Mouse (Mus musculus) urinary bladder, postnatal 14 days (tissue): ENCODE measurements around the gene BC037034.

Source experiments
- DNase-seq: peaks from one replicate; pipeline ENCODE4 v3.0.0; 2021; ENCODE audit warnings: low spot score

The BC037034 gene

GRCm38 (mm10) chr5:138262001-138262400 is 1.8 kb downstream of the BC037034 start:
- no peak for DNase-seq

GRCm38 (mm10) chr5:138260834-138261233 is 3.0 kb downstream of the BC037034 start:
- DNase-seq: no peak

GRCm38 (mm10) chr5:138260051-138260450 is 3.8 kb downstream of the BC037034 start:
- no peak for DNase-seq

GRCm38 (mm10) chr5:138258993-138259392 is 4.8 kb downstream of the BC037034 start:
- DNase-seq: no peak

GRCm38 (mm10) chr5:138258542-138258941 is 5.3 kb downstream of the BC037034 start:
- no peak for DNase-seq

GRCm38 (mm10) chr5:138258078-138258477 is 5.8 kb downstream of the BC037034 start:
- DNase-seq: no peak

GRCm38 (mm10) chr5:138257585-138257978 is 6.3 kb downstream of the BC037034 start:
- no peak for DNase-seq

GRCm38 (mm10) chr5:138256966-138257584 is 6.8 kb downstream of the BC037034 start:
- no peak for DNase-seq

- no peak for DNase-seq
Observed at GRCm38 (mm10) chr5:138256094-138256467, 7.8 kb downstream of the BC037034 start.

GRCm38 (mm10) chr5:138255353-138256093 is 8.3 kb downstream of the BC037034 start, which contains the start of gene Lamtor4:
TSS of gene Lamtor4 (plus strand) at chr5:138255482.
- peak; percentile 95 for DNase-seq

GRCm38 (mm10) chr5:138253061-138253460 is 10.8 kb downstream of the BC037034 start:
- DNase-seq: no peak

- no peak for DNase-seq
Observed at GRCm38 (mm10) chr5:138251144-138251543, 12.7 kb downstream of the BC037034 start.

GRCm38 (mm10) chr5:138241511-138241910 is 22.3 kb downstream of the BC037034 start:
- DNase-seq: no peak

GRCm38 (mm10) chr5:138234224-138234623 is 29.6 kb downstream of the BC037034 start:
- no peak for DNase-seq

GRCm38 (mm10) chr5:138233778-138234177 is 30.1 kb downstream of the BC037034 start:
- DNase-seq: no peak

GRCm38 (mm10) chr5:138229511-138229910 is 34.3 kb downstream of the BC037034 start:
- no peak for DNase-seq

GRCm38 (mm10) chr5:138228026-138228425 is 35.8 kb downstream of the BC037034 start:
- DNase-seq: no peak

- no peak for DNase-seq
Observed at GRCm38 (mm10) chr5:138227367-138227766, 36.5 kb downstream of the BC037034 start.

GRCm38 (mm10) chr5:138226491-138226890 is 37.3 kb downstream of the BC037034 start:
- DNase-seq: no peak

GRCm38 (mm10) chr5:138225700-138226099 is 38.1 kb downstream of the BC037034 start, which contains the start of gene Nxpe5:
TSS of gene Nxpe5 (plus strand) at chr5:138225898.
- DNase-seq: no peak

- DNase-seq: no peak
Observed at GRCm38 (mm10) chr5:138223287-138223686, 40.5 kb downstream of the BC037034 start.

- peak; percentile 93 for DNase-seq
Observed at GRCm38 (mm10) chr5:138222111-138222510, 41.7 kb downstream of the BC037034 start.

- DNase-seq: no peak
Observed at GRCm38 (mm10) chr5:138219864-138220263, 44.0 kb downstream of the BC037034 start.
